Mouse (Mus musculus): ENCODE data around the gene Vmn1r121.
"Not testable (repeated sequence)": the region's sequence is repeated elsewhere in the genome, so short reads cannot be mapped to it uniquely, and the experiment has no call there.

Gene Vmn1r121

DNA sequence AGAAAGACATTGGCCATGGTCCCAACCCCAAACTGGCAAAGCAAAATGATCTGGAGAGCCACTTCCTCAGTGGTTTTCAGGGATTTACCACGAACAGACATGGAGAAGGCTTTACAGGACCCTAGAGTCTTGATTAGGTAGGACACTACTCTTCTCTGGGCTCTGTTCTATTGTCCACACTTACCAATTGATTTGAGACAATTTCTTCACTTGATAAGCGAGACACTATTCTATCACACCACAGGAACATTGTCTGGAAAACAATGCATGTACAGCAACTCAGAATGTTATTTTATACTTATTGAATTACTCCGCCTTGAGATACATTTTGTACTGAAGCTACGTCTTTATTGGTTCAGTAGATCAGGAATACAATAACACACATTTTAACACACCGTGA lies at the start of gene Vmn1r121:
TSS of gene Vmn1r121 (minus strand) at position 101 of the 400 bp plus-strand sequence.
- in situ Hi-C loops (cut with MseI, MboI) = not testable (repeated sequence)

DNA sequence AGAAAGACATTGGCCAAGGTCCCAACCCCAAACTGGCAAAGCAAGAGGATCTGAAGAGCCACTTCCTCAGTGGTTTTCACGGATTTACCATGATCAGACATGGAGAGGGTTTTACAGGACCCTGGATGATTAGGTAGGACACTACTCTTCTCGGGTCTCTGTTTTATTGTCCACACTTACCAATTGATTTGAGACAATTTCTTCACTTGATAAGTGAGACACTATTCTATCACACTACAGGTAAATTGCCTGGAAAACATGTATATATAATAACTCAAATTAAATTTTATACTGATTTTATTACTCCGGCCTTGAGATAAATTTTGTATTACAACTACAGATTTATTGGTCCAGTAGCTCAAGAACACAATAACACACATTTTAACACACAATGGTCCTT lies 35.7 kb upstream of the Vmn1r121 start, which contains the start of gene Vmn1r122:
TSS of gene Vmn1r122 (minus strand) at position 101 of the 400 bp plus-strand sequence.
- in situ Hi-C loops (cut with MseI, MboI) = not testable (repeated sequence)

DNA sequence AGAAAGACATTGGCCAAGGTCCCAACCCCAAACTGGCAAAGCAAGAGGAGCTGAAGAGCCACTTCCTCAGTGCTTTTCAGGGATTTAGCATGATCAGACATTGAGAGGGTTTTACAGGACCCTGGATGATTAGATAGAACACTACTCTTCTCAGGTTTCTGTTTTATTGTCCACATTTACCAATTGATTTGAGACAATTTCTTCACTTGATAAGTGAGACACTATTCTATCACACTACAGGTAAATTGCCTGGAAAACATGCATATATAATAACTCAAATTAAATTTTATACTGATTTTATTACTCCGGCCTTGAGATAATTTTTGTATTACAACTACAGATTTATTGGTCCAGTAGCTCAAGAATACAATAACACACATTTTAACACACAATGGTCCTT lies 44.6 kb downstream of the Vmn1r121 start, which contains the start of gene Vmn1r120:
TSS of gene Vmn1r120 (minus strand) at position 101 of the 400 bp plus-strand sequence.
- in situ Hi-C loops (cut with MseI, MboI) = not testable (repeated sequence)
